Mouse (Mus musculus) lung, postnatal 10 days (tissue): ENCODE data around the gene Tbx21.
A peak's percentile ranks its signal among the peaks of the same experiment; 100 is the strongest.

ENCODE experiments used
- DNase-seq: peaks from one replicate; pipeline ENCODE4 v3.0.0; 2021

The Tbx21 gene

DNA sequence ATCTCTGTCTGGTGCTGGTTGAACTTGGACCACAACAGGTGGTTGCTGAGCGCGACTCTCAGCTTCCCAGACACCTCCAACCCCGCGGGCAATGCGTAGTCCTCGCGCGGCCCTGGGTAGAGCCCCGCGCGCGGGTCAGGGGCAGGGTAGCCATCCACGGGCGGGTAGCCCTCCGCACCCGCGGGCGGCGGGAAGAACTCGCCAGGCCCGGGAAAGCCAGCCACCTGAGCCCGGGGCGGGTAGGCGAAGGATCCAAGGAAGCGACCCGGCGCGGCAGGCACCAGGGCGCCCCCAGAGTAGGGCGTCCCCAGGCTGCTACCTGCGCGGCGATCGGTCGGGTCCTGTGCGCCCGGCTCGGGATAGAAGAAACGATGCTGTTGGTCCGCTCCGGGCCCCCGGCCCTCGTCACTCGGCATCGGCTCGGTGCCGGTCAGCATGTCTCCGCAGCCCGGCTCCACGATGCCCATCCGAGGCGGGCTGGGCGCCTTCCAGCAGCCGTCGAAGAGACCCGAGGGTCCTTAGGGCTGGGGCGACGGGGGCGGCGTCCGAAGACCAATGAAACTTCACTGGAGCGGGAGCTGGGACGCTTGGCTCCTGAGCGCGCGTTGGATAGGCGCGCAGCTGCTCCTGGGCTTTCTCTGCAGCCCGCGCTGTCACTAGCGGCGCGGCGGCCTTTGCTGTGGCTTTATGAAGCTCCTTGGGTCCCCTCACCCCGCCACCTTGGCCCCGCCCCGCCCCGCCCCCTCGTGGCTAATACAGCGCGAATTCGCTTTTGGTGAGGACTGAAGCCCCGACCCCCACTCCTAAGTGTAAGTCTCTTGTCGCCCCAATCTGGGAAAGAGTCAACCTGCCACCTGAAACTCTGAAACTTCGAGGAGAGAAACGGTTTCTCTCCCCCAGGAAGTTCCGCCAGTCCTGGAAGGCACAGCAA is at the start of gene Tbx21:
Gene Tbx21 (minus strand): TSS at position 661 of the 931 bp plus-strand sequence.
- DNase-seq = no peak

- DNase-seq = no peak
Observed at GRCm38 (mm10) chr11:97160341-97160740, 45.2 kb upstream of the Tbx21 start.

- no peak for DNase-seq
Observed at GRCm38 (mm10) chr11:97156999-97157398, 41.9 kb upstream of the Tbx21 start.

GRCm38 (mm10) chr11:97152662-97153287 is 37.6 kb upstream of the Tbx21 start:
- DNase-seq = no peak

DNA sequence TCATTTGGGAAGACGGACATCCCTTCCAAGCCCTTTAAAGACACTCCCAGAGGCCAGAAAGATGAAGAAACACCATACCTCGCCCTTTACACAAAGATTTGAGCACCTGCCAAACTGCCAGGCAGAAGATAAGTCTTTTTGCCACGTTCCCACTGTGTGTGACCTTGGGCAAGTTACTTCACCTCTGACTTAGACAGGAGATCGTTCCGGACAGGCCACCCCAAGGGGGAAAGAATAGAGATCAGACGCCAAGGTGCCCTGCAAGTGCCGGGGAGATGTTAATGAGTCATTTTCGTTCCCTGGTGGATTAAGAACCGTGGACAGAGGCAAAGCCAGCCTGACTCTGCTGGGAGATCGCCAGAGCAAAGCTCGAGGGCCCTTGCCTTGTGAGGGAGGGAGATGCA is 36.9 kb upstream of the Tbx21 start:
- peak; percentile 67 for DNase-seq

DNA sequence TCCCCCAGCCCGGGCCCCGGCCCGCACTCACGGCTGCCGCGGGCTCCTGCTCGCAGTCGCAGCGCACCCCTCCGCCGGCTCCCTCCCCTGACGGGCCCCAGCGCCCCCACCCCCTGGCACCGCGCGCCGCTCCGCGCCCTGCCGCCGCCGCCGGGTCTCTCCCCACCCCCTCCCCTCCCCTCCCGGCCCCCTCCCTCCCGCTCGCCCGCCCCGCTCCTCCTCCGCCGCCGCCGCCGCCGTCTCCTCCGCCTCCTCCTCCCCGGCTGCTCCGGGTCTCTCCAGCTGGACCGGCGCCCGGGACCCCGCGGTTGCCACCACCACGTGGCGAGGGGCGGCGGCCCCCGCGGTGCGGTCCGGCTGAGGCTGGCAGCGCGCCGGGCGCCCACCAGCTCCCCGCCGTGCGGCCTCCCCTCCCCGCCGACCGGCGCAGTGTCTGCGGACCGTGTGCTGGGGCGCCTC is 36.2 kb upstream of the Tbx21 start, which contains the start of gene Tbkbp1:
Gene Tbkbp1 (minus strand): TSS at position 153 of the 459 bp plus-strand sequence.
- DNase-seq = peak; percentile 52

GRCm38 (mm10) chr11:97150411-97151330 is 35.5 kb upstream of the Tbx21 start:
- peak; percentile 84 for DNase-seq

DNA sequence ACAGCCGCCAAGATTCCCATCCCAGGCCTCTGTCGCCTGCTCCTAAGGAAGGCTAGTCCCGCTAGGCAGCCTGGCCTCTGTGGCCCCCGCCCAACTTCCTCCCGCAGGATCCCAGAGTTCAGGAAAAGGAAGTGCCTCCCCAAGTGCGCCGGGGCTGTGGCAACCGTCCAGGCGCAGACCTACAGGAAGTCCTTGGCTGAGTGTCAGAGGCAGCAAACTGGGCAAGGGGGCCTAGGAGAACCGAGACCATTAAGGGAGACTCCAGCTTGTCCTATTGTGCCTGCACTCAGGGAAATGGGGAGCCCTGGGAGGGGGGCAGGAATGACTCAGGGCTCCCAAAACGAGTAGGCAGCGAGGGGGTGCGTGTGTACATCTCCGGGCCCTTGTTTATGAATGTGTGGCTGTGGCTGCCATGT is 34.9 kb upstream of the Tbx21 start:
- DNase-seq = peak; percentile 93

- no peak for DNase-seq
Observed at GRCm38 (mm10) chr11:97149026-97149425, 33.9 kb upstream of the Tbx21 start.

GRCm38 (mm10) chr11:97148591-97148990 is 33.5 kb upstream of the Tbx21 start:
- no peak for DNase-seq

GRCm38 (mm10) chr11:97147333-97147732 is 32.2 kb upstream of the Tbx21 start:
- no peak for DNase-seq

DNA sequence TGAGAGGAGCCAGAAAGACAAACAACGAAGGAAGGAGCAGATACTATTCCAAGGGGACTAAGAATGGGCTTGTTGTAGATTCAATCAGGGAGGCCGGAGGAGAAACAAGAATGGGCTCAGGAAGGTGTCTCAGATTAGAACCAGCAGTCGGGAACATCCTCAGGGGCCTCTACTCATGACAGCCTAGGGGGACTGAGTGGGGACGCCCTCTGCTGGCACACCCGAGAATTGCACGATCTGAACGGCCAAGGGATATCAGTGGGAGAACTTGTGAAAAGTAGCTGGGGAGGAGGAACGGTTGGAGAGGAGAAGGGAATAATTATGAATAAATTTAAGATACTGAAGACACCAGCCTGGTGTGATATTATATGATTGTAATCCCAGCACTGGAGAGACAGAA is 31.6 kb upstream of the Tbx21 start:
- peak; percentile 88 for DNase-seq

DNA sequence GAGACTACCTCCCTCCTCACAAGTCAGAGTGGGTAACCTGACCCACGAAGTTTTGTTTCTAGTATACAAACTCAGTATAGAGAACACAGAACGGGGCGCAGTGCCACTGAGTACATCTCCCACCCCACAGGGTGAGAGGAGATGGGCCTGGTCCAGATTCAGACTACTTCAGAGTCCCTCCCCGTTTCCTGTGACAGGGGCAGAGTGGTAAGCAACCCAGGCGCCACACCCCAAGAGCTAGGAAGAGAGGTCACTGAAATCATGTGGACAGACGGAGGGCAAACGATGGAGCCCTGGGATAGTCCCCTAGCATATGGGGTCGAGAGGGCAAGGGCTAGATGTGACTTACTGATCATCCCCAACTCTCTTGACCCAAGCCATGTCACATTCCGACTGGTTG is 30.8 kb upstream of the Tbx21 start:
- DNase-seq = no peak

DNA sequence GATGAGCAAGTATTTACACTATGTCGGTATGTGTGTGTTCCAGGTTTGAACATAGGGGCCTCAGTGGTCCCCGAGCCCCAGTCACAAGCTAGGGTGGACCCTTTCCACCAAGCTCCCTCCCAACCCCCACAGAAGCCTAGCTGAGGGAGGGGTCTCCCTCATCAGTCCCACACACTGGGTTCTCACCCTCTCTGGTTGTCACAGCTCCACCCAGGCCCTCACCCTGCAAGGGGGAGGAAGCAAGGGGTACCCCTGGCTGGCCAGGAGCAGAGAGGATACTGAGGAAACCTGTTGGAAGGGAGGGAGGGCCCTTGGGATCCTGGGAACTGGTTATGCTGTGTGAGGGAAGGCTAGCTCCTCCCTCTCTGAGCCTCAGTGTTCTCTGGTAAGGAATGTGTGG is 30.2 kb upstream of the Tbx21 start:
- no peak for DNase-seq

DNA sequence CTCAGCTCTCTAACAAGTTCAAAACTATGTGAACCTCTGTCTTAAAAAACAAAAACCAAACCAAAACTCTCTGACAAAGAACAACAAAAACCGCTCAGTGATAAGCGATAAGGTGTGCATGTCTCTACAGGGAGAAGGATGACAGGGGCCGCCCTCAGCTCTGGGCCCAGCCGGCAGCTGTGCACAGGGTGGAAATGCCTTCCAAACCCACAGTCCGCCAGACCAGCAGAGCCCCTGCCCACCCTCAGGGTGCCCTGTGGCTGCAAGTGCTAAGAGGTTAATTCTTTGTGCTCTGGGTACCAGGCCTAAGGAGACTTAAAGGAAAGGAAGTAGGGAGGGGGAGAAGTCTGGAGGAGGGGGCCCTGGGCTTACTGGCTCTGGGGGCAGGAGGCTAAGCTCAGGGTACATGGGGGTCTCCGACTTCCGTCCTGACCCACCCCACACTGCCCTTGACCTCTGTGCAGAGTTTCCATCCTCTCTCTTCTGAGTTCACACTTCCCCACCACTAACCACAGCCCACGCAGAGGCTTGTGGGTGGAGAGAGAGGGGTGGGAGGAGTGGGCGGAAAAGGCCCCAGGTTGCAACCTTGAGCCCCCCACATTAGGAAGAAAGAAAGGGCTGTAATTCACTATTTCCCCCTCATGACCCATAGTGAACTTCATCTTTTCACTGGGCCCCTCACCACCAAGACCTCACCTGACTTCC is 28.2 kb upstream of the Tbx21 start:
- no peak for DNase-seq

GRCm38 (mm10) chr11:97142159-97142608 is 27.1 kb upstream of the Tbx21 start:
- DNase-seq = peak; percentile 62

- no peak for DNase-seq
Observed at GRCm38 (mm10) chr11:97140811-97141210, 25.7 kb upstream of the Tbx21 start.

DNA sequence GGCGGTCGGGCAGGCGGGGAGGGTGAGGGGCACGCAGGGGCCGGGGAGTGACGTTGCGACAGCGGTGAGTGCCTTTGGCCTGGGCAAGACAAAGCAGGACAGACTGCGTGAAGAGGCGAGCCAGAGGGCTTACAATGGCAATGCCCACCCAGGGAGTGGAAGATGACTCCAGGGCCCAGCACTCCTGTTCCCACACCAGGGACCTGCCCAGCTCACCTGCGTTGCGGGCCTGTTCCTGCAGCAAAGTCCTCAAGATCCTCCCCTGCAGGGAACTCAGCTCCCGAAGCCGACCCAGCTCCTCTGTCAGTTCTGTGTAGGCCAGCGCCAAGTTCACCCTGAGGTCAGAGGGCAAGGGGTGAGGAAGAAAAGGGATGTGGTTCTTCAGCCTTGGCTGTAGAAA is 24.1 kb upstream of the Tbx21 start:
- DNase-seq = no peak

DNA sequence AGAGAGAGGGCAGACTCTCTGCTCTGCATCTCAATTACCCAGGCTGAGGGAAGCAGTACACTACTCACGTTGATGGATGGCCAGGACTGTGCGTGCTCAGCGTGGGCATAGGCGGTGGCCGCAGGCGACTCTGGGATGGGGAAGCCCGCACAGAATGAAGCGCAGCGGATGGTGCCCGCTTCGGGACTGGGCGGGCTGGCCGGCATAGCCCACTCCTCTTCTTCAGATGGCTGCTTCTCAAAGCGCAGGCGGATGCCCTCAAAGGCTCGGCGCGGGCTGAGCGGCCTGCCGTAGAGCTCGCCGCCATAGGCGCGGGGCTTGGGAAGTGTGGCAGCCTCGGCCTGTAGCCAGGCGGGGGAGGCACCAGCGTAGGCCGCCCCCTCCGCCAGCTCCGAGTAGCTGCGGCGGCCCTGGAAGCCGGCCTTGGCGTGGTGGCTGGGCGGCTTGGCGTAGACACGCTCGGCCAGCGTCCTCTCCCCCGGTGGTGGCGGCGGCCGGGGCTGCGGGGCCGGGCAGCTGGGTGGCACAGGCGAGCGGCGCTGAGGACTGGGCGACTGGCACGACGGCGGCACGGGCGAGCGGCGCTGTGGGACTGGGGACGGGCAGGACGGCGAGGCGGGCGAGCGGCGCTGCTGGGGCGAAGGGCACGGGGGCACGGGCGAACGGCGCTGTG is 23.6 kb upstream of the Tbx21 start:
- DNase-seq = no peak

- DNase-seq = no peak
Observed at GRCm38 (mm10) chr11:97133270-97133669, 18.1 kb upstream of the Tbx21 start.

DNA sequence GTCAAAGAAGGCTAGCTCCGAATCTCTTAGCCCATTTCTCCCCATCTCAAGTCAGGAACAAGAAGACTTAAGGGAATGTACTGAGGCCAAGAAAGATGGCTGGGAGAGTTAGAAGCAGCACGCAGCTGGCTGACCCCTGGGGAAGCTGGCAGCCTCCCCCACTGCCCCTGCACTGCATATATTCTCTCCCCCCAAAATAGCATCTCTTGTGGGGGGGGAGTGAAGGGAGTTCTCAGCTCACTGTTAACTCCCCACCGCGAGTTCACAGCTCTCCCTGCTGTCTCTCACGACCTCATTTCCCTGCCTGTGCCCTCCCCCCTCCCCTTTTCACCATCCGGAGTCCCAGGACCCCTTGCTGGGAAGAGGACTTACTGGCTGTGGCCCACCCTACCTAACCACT is 17.1 kb upstream of the Tbx21 start:
- DNase-seq = no peak

- no peak for DNase-seq
Observed at GRCm38 (mm10) chr11:97131683-97132082, 16.6 kb upstream of the Tbx21 start.
